Mouse (Mus musculus) C2C12 (cell line): ENCODE data around the gene Phex.

Experiments used
- CTCF ChIP-seq: IDR thresholded peaks from one replicate; pipeline ENCODE4 v1.5.1; 2011; ENCODE audit not compliant: control insufficient read depth, insufficient read depth, insufficient read length
- MAX ChIP-seq: IDR thresholded peaks from one replicate; pipeline ENCODE4 v1.6.1; 2011; ENCODE audit warnings: mild to moderate bottlenecking, control low read depth
- MYOD1 ChIP-seq: IDR thresholded peaks from one replicate; pipeline ENCODE4 v1.6.1; 2011; ENCODE audit warnings: low read depth; ENCODE audit not compliant: control insufficient read depth, insufficient read length
- USF1 ChIP-seq: IDR thresholded peaks from one replicate; pipeline ENCODE4 v1.6.1; 2011; ENCODE audit warnings: low read depth, mild to moderate bottlenecking, control low read depth, moderate library complexity

DNA sequence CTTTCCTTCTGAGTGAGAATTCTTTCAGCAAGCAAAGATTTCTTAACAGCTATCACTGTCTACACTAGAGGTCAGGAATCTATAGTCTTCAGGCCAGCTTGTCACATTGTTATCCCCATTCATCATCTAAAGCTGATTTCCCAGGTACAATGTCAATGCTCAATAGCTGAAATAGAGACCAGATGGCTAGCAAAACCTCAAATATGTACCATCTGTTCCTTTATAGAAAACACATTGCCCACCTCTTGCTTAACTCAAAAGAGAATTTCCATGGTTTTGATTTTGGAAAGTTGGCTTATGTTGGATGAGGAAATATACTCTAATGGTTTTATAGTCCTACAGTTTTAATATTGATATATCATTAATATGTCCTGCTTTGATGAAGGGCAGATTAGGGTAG is 45.9 kb downstream of the Phex start:
- TF ChIP-seq USF1 (no peak), CTCF (no peak), MAX (no peak), MYOD1 (no peak)
